Mouse (Mus musculus) erythroblast, embryonic 14.5 days (primary cell): ENCODE measurements around the gene Casr. TPM values are rescaled to one million over a fixed set of nuclear protein-coding genes. Genes with fewer than 3 reads are reported as not detected.

Experiments
- H3K27me3 ChIP-seq: 2 replicates; pipeline ENCODE4 v1.6.1; 2012; ENCODE audit warnings: inconsistent platforms; ENCODE audit not compliant: control insufficient read depth
- H3K36me3 ChIP-seq: 2 replicates; pipeline ENCODE4 v1.6.1; 2012; ENCODE audit warnings: mild to moderate bottlenecking, inconsistent platforms; ENCODE audit not compliant: control insufficient read depth
- H3K4me1 ChIP-seq: 2 replicates; pipeline ENCODE4 v1.6.1; 2012; ENCODE audit warnings: inconsistent platforms; ENCODE audit not compliant: control insufficient read depth
- H3K4me3 ChIP-seq: replicated peaks from 2 replicates; pipeline ENCODE3; 2012; ENCODE audit warnings: moderate library complexity, mild to moderate bottlenecking, inconsistent platforms
- H3K9me3 ChIP-seq: 2 replicates; pipeline ENCODE4 v1.6.1; 2012; ENCODE audit warnings: low read length, inconsistent platforms, mixed read lengths; ENCODE audit not compliant: control insufficient read depth
- GATA1 ChIP-seq: IDR thresholded peaks from 2 replicates; pipeline ENCODE4 v1.6.1; 2012; ENCODE audit warnings: low read length, inconsistent platforms, mixed read lengths
- TAL1 ChIP-seq: IDR thresholded peaks from 3 replicates; pipeline ENCODE4 v1.6.1; 2012; ENCODE audit warnings: low read length, inconsistent platforms, mixed read lengths
- polyA plus RNA-seq: library from polyadenylated mRNA; stranded (reverse); fragments of >175 nt; gene quantifications from 2 replicates; pipeline ENCODE4 v1.2.3, GENCODE M21; 2012

Gene Casr
- polyA plus RNA-seq, 1 experiment, result not detected

DNA sequence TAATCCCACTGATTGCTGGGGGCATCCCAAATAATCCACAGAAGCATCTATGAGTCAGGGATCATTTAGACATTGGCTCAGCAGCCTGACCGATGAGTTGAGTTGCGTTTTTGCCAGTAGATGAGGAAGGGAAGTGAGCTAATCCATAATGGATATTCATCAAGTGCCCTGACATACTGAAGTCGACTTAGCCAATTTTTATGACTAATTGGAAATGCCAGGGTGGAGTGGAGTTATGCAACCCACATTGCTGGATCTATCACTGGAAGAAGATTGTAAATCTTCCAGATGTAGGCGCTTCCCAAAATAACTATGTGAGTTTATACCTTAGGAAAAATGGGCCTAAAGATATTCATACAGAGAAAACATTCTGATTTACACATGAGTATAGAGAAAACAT lies 97.9 kb downstream of the Casr start:
- Histone ChIP-seq H3K4me3 (no peak overlapping the region), H3K27me3 (no peaks in the 10 kb centered on the region), H3K36me3 (no peaks in the 10 kb centered on the region), H3K4me1 (no peaks in the 10 kb centered on the region), H3K9me3 (no peaks in the 10 kb centered on the region)
- TF ChIP-seq TAL1 (no peak), GATA1 (no peak)

DNA sequence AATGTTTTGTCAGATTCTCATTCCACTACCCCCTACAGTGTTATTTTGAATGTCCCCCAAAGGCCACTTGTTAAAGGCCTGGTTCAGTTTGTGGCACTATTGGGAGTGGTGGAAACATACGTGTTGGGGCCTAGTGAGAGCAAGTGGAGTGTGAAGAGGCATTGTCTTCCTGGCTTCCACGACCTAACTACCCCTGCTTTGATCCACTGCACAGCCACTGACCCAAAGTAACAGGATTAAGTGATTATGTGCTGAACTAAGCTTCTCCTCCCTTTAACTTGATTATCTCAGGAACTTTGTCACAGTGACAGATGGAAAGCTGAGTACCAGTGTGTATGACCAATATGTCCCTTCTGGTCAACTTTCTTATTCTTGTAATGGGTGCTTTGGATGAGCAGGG lies 101.5 kb downstream of the Casr start:
- no peaks in the 10 kb centered on the region for H3K9me3 ChIP-seq
- H3K36me3 ChIP-seq, result no peaks in the 10 kb centered on the region
- TF ChIP-seq GATA1, result no peak
- no peaks in the 10 kb centered on the region for H3K27me3 ChIP-seq
- no peaks in the 10 kb centered on the region for H3K4me1 ChIP-seq
- H3K4me3 ChIP-seq, result no peak overlapping the region

DNA sequence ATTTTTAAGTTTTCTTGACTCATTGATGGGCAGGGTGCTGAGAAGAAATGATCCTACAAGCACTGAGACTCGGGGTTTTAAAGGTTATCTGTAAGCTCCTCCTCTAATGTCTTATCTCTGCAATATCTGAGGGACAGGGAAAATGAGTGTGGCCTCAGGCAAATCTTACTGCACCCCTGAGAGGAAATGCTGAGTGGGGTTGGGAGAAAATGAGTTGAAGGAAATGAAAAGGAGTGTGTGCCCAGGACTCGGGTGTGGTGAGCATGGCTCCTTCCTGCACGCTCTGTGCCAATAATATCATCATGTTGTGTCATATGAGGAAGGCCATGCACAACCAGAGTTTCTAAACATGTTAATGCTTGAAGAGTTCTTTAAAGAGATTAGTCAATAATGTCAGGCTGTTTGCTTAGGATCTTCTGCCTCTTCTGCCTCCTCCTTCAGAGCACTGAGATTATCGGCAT lies 106.6 kb downstream of the Casr start, which contains the start of gene Stfa3:
Gene Stfa3, minus strand, starts transcription at position 51 of the 461 bp plus-strand sequence.
- TF ChIP-seq GATA1 (no peak), TAL1 (no peak)
- Histone ChIP-seq H3K36me3 (no peaks in the 10 kb centered on the region), H3K9me3 (no peaks in the 10 kb centered on the region), H3K4me1 (no peaks in the 10 kb centered on the region), H3K4me3 (no peak within 1 kb of the TSS), H3K27me3 (no peaks in the 10 kb centered on the region)

Other genes starting within 250 kb of the Casr start
- gene BC117090, start 227.8 kb downstream of the Casr start, polyA plus RNA-seq, result not detected in 2 replicates
- 0.17 TPM in 1 of 2 replicates, not detected in the other for gene BC100530, start 194.4 kb downstream of the Casr start, polyA plus RNA-seq
- gene Stfa2, start 153.7 kb downstream of the Casr start, polyA plus RNA-seq, result not detected in 2 replicates
- gene Stfa3, start 106.7 kb downstream of the Casr start, polyA plus RNA-seq, result not detected in 2 replicates
- not detected in 2 replicates for gene Cd86, start 103.9 kb upstream of the Casr start, polyA plus RNA-seq
- not detected in 2 replicates for gene Ildr1, start 131.8 kb upstream of the Casr start, polyA plus RNA-seq
- 0.14 TPM in 1 of 2 replicates, not detected in the other for gene Slc15a2, start 222.8 kb upstream of the Casr start, polyA plus RNA-seq